Mouse (Mus musculus) brain, embryonic 18.5 days (tissue): ENCODE measurements around the gene Serpinc1.
"Not testable (repeated sequence)": the region's sequence is repeated elsewhere in the genome, so short reads cannot be mapped to it uniquely, and the experiment has no call there.

Experiments
- DNase-seq: peaks from one replicate; pipeline ENCODE4 v3.0.0-alpha.2; 2012; ENCODE audit warnings: low read depth, low spot score

Serpinc1 gene

GRCm38 (mm10) chr1:160978071-160978735 is at the start of gene Serpinc1:
Gene Serpinc1 (plus strand): TSS chr1:160978585.
- DNase-seq, result no peak

GRCm38 (mm10) chr1:160931320-160931719 is 47.1 kb upstream of the Serpinc1 start:
- DNase-seq, result no peak

- DNase-seq, result no peak
These were observed 44.4 kb upstream of the Serpinc1 start for GRCm38 (mm10) chr1:160933896-160934482.

- no peak for DNase-seq
These were observed 42.8 kb upstream of the Serpinc1 start for GRCm38 (mm10) chr1:160935551-160935950.

GRCm38 (mm10) chr1:160963199-160963598 is 15.2 kb upstream of the Serpinc1 start:
- no peak for DNase-seq

- DNase-seq, result no peak
These were observed 11.1 kb upstream of the Serpinc1 start for GRCm38 (mm10) chr1:160967268-160967667.

- no peak for DNase-seq
These were observed 9.7 kb upstream of the Serpinc1 start for GRCm38 (mm10) chr1:160968643-160969042.

GRCm38 (mm10) chr1:160980021-160980420 is 1.6 kb downstream of the Serpinc1 start:
- no peak for DNase-seq

GRCm38 (mm10) chr1:160980537-160981234 is 2.3 kb downstream of the Serpinc1 start:
- DNase-seq, result no peak

GRCm38 (mm10) chr1:160981337-160981736 is 3.0 kb downstream of the Serpinc1 start:
- no peak for DNase-seq

GRCm38 (mm10) chr1:160982887-160983286 is 4.5 kb downstream of the Serpinc1 start:
- no peak for DNase-seq

- not testable (repeated sequence) for DNase-seq
These were observed 6.3 kb downstream of the Serpinc1 start for GRCm38 (mm10) chr1:160984731-160985130.

GRCm38 (mm10) chr1:160985477-160985876 is 7.1 kb downstream of the Serpinc1 start:
- no peak for DNase-seq

GRCm38 (mm10) chr1:160986881-160987635 is 8.7 kb downstream of the Serpinc1 start:
- no peak for DNase-seq

- no peak for DNase-seq
These were observed 11.0 kb downstream of the Serpinc1 start for GRCm38 (mm10) chr1:160989395-160989794.

GRCm38 (mm10) chr1:160993851-160994250 is 15.5 kb downstream of the Serpinc1 start:
- no peak for DNase-seq

GRCm38 (mm10) chr1:161004942-161005341 is 26.6 kb downstream of the Serpinc1 start:
- no peak for DNase-seq

GRCm38 (mm10) chr1:161005526-161005925 is 27.1 kb downstream of the Serpinc1 start:
- DNase-seq, result no peak

- no peak for DNase-seq
These were observed 28.1 kb downstream of the Serpinc1 start for GRCm38 (mm10) chr1:161006471-161006870.

- DNase-seq, result no peak
These were observed 29.7 kb downstream of the Serpinc1 start for GRCm38 (mm10) chr1:161008038-161008437.

GRCm38 (mm10) chr1:161010436-161010835 is 32.1 kb downstream of the Serpinc1 start:
- DNase-seq, result no peak

- no peak for DNase-seq
These were observed 38.0 kb downstream of the Serpinc1 start for GRCm38 (mm10) chr1:161016378-161016777.
